Mouse (Mus musculus): ENCODE results near the gene Plxnb2. TPM values are rescaled to one million over a fixed set of nuclear protein-coding genes. Genes with fewer than 3 reads are reported as not detected.

Gene Plxnb2
- 1 to 10 TPM; 2.0 to 2.7 TPM for polyA plus RNA-seq (2017; shearing (Covaris generic))

GRCm38 (mm10) chr15:89180571-89181229 lies at the start of gene Plxnb2:
TSS of gene Plxnb2 (minus strand) at chr15:89180788.

GRCm38 (mm10) chr15:89210915-89211715 lies 30.5 kb upstream of the Plxnb2 start, which contains the start of gene Ppp6r2:
TSS of gene Ppp6r2 (plus strand) at chr15:89211553.

GRCm38 (mm10) chr15:89196313-89196706 lies 15.7 kb upstream of the Plxnb2 start, which contains the start of gene Dennd6b:
TSS of gene Dennd6b (minus strand) at chr15:89196496.

GRCm38 (mm10) chr15:89149271-89150040 lies 31.1 kb downstream of the Plxnb2 start, which contains the start of gene Mapk11:
TSS of gene Mapk11 (minus strand) at chr15:89149628.

GRCm38 (mm10) chr15:89140659-89141252 lies 39.8 kb downstream of the Plxnb2 start, which contains the start of gene Mapk12:
TSS of gene Mapk12 (minus strand) at chr15:89140703.

GRCm38 (mm10) chr15:89128382-89129350 lies 51.9 kb downstream of the Plxnb2 start, which contains the start of gene Hdac10:
TSS of gene Hdac10 (minus strand) at chr15:89128700.

GRCm38 (mm10) chr15:89122649-89123366 lies 57.8 kb downstream of the Plxnb2 start, which contains the start of gene Tubgcp6:
TSS of gene Tubgcp6 (minus strand) at chr15:89123112.

Other genes with a start within 250 kb of the Plxnb2 start
- gene Ttll8, start 226.4 kb downstream of the Plxnb2 start, polyA plus RNA-seq (2017; shearing (Covaris generic)) = not detected
- not detected for gene Mlc1, start 201.8 kb downstream of the Plxnb2 start, polyA plus RNA-seq (2017; shearing (Covaris generic))
- gene Mov10l1, start 197.9 kb downstream of the Plxnb2 start, polyA plus RNA-seq (2017; shearing (Covaris generic)) = under 1 TPM in 1 of 2 experiments, not detected in 1; 0.52 TPM
- gene Panx2, start 121.1 kb downstream of the Plxnb2 start, polyA plus RNA-seq (2017; shearing (Covaris generic)) = under 1 TPM in 1 of 2 experiments, not detected in 1; 0.31 TPM
- 10 to 100 TPM; 64.8 to 70.6 TPM for gene Trabd, start 105.7 kb downstream of the Plxnb2 start, polyA plus RNA-seq (2017; shearing (Covaris generic))
- gene Selenoo, start 91.7 kb downstream of the Plxnb2 start, polyA plus RNA-seq (2017; shearing (Covaris generic)) = 10 to 100 TPM; 34.8 to 38.1 TPM
- gene Tubgcp6, start 57.7 kb downstream of the Plxnb2 start, polyA plus RNA-seq (2017; shearing (Covaris generic)) = 10 to 100 TPM; 16.4 to 18.9 TPM
- 10 to 100 TPM; 26.7 to 34.8 TPM for gene Hdac10, start 52.1 kb downstream of the Plxnb2 start, polyA plus RNA-seq (2017; shearing (Covaris generic))
- 1 to 10 TPM in 1 of 2 experiments, under 1 TPM in 1; 0.79 to 1.2 TPM for gene Mapk12, start 40.1 kb downstream of the Plxnb2 start, polyA plus RNA-seq (2017; shearing (Covaris generic))
- 10 to 100 TPM; 37.3 to 55.9 TPM for gene Mapk11, start 31.2 kb downstream of the Plxnb2 start, polyA plus RNA-seq (2017; shearing (Covaris generic))
- 10 to 100 TPM; 19.1 TPM for gene Dennd6b, start 15.7 kb upstream of the Plxnb2 start, polyA plus RNA-seq (2017; shearing (Covaris generic))
- gene Ppp6r2, start 30.8 kb upstream of the Plxnb2 start, polyA plus RNA-seq (2017; shearing (Covaris generic)) = 10 to 100 TPM; 22.0 to 22.6 TPM
- gene Sbf1, start 134.5 kb upstream of the Plxnb2 start, polyA plus RNA-seq (2017; shearing (Covaris generic)) = 100 to 1,000 TPM; 129 to 163 TPM
- not detected for gene Adm2, start 141.9 kb upstream of the Plxnb2 start, polyA plus RNA-seq (2017; shearing (Covaris generic))
- gene Miox, start 153.6 kb upstream of the Plxnb2 start, polyA plus RNA-seq (2017; shearing (Covaris generic)) = 1 to 10 TPM in 1 of 2 experiments, not detected in 1; 1.0 TPM
- gene Lmf2, start 174.9 kb upstream of the Plxnb2 start, polyA plus RNA-seq (2017; shearing (Covaris generic)) = 10 to 100 TPM; 42.1 to 65.9 TPM
- gene Ncaph2, start 174.9 kb upstream of the Plxnb2 start, polyA plus RNA-seq (2017; shearing (Covaris generic)) = 100 to 1,000 TPM; 146 to 155 TPM
- gene Sco2, start 193.1 kb upstream of the Plxnb2 start, polyA plus RNA-seq (2017; shearing (Covaris generic)) = 1 to 10 TPM; 8.1 to 8.4 TPM
- 1 to 10 TPM in 1 of 2 experiments, under 1 TPM in 1; 0.50 to 1.5 TPM for gene Tymp, start 196.3 kb upstream of the Plxnb2 start, polyA plus RNA-seq (2017; shearing (Covaris generic))
- gene Odf3b, start 198.5 kb upstream of the Plxnb2 start, polyA plus RNA-seq (2017; shearing (Covaris generic)) = 1 to 10 TPM in 1 of 2 experiments, under 1 TPM in 1; 0.93 to 1.6 TPM
- under 1 TPM in 1 of 2 experiments, not detected in 1; 0.18 TPM for gene Klhdc7b, start 204.1 kb upstream of the Plxnb2 start, polyA plus RNA-seq (2017; shearing (Covaris generic))
- under 1 TPM in 1 of 2 experiments, not detected in 1; 0.64 TPM for gene Syce3, start 229.7 kb upstream of the Plxnb2 start, polyA plus RNA-seq (2017; shearing (Covaris generic))
- gene Cpt1b, start 245.1 kb upstream of the Plxnb2 start, polyA plus RNA-seq (2017; shearing (Covaris generic)) = under 1 TPM; 0.16 to 0.29 TPM
- gene C730034F03Rik, start 248.8 kb upstream of the Plxnb2 start, polyA plus RNA-seq (2017; shearing (Covaris generic)) = 1 to 10 TPM; 5.8 to 7.9 TPM
- under 1 TPM in 1 of 2 experiments, not detected in 1; 0.20 TPM for gene Gm44502, start 248.9 kb upstream of the Plxnb2 start, polyA plus RNA-seq (2017; shearing (Covaris generic))
- gene Chkb, start 249.1 kb upstream of the Plxnb2 start, polyA plus RNA-seq (2017; shearing (Covaris generic)) = 10 to 100 TPM; 93.2 to 94.4 TPM

All from activated CD4-positive, CD25-positive, alpha-beta regulatory T cell (primary cell).